Mouse (Mus musculus) layer of hippocampus, adult 2 months (tissue): ENCODE results near the gene Tor2a. TPM values are rescaled to one million over a fixed set of nuclear protein-coding genes. Genes with fewer than 3 reads are reported as not detected.

Experiments used
- DNase-seq, 2 experiments: peaks; one replicate each; pipeline ENCODE4 v3.0.0; 2022; ENCODE audit warnings: low spot score in 2 of 2
- H3K27ac ChIP-seq: fragments of 200-600 bp; 2 replicates; pipeline ENCODE4 v1.8.1; 2022
- H3K4me3 ChIP-seq: fragments of 200-600 bp; 2 replicates; pipeline ENCODE4 v1.8.1; 2022; ENCODE audit warnings: mild to moderate bottlenecking
- CTCF ChIP-seq: fragments of 200-600 bp; conservative IDR thresholded peaks from 2 replicates; pipeline ENCODE4 v1.8.1; 2022; ENCODE audit warnings: antibody characterized with exemption, mild to moderate bottlenecking, moderate library complexity
- total RNA-seq, 2 experiments: library from RNA; stranded (reverse); gene quantifications; 2 replicates each; pipeline ENCODE4 v1.2.3; 2021

Gene Tor2a
- total RNA-seq, 2 experiments from 2014 or later = 30.3 to 32.3 TPM

DNA sequence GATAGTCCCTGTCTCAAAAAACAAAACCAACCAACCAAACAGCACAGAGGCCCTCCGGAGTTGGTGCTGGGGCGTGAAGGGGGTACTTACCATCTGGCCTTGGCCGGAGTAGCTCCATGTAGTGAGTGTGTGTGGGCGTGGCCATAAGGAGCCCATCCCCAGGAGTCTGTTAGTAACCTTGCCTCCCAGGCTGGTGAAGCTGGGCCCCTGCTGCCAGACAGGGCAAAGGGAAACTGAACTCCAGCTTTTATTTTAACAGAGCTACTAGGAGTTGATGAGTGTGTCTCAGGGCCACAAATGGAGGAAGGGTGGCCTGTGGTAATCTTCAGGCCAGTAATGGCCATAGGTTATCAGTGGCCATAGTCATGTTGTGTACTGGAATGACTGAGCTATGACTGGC, 22.6 kb upstream of the Tor2a start:
- Histone ChIP-seq H3K27ac (peak overlapping the region; percentile 51; the same call in 1 of the 2 replicates), H3K4me3 (no peak overlapping the region)
- TF ChIP-seq CTCF = no peak
- DNase-seq = no peak

GRCm38 (mm10) chr2:32734933-32735332, 22.1 kb upstream of the Tor2a start:
- no peak overlapping the region for H3K4me3 ChIP-seq
- DNase-seq = no peak
- peak overlapping the region; percentile 51; the same call in 1 of the 2 replicates for H3K27ac ChIP-seq
- no peak for TF ChIP-seq CTCF

GRCm38 (mm10) chr2:32736306-32736829, 20.7 kb upstream of the Tor2a start:
- H3K4me3 ChIP-seq = no peak overlapping the region
- DNase-seq = no peak
- H3K27ac ChIP-seq = no peak overlapping the region; the same call in 1 of the 2 replicates
- no peak for TF ChIP-seq CTCF

DNA sequence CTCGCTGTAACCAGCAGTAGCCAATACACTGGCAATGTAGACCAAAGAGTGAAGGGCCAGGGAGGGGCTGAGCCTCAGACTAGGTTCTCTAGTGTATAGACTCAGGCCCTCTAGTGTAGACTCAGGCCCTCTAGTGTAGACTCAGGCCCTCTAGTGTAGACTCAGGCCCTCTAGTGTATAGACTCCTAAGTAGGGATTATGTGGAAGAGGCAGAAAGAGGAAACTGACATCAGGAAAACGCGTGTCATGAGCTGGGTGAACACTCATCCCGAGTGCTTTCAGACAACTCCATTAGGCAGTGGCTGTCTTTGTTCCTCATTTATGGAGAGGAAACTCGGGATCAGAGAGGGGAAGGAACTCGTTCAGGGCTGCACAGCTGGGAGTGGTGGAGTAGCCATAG, 20.0 kb upstream of the Tor2a start:
- H3K4me3 ChIP-seq = no peak overlapping the region
- DNase-seq = no peak
- H3K27ac ChIP-seq = no peak overlapping the region
- no peak for TF ChIP-seq CTCF

DNA sequence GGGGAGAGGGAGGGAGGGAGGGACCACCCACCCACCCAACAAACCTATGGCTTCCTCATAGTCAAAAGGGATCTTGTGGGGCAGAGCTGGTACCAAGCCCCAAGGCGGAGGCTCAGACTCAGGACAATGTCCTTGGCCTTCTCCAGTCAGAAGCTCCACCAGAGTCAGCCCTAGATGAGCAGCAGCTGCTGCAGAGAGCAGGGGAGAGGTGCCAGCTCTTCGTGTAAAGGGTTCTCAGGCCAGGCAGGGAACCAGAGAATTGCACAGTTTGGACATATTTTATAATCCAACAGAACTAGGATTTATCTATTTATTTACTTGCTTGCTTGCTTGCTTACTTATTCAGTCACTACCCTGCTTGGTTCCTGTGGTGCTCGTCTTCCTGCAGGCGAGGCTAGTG, 17.7 kb upstream of the Tor2a start:
- no peak for TF ChIP-seq CTCF
- Histone ChIP-seq H3K27ac (no peak overlapping the region), H3K4me3 (no peak overlapping the region)
- no peak for DNase-seq

DNA sequence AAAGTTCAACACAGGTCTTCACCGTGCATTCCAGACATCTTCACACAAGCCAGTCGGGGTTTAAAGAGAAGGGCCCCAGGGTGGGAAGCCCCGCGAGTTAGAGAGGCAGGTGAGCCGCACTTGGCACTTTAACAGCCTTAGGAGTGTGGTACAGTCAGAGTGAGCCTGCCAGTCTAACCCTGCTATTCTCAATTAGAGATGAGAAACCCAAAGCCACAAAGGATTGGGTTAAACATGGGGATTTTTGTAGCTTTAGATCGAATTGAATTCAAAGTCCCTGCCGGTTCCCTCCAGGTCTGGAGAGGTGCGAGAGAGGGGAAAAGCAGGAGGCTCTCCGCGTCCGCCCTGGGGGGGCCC, 16.1 kb upstream of the Tor2a start, which contains the start of gene 6330409D20Rik:
Gene 6330409D20Rik (minus strand): TSS at position 101 of the 357 bp plus-strand sequence.
- no peak for DNase-seq
- peak within 1 kb of the TSS; percentile 79 for H3K4me3 ChIP-seq
- TF ChIP-seq CTCF = no peak
- peak within 1 kb of the TSS; percentile 88 for H3K27ac ChIP-seq

DNA sequence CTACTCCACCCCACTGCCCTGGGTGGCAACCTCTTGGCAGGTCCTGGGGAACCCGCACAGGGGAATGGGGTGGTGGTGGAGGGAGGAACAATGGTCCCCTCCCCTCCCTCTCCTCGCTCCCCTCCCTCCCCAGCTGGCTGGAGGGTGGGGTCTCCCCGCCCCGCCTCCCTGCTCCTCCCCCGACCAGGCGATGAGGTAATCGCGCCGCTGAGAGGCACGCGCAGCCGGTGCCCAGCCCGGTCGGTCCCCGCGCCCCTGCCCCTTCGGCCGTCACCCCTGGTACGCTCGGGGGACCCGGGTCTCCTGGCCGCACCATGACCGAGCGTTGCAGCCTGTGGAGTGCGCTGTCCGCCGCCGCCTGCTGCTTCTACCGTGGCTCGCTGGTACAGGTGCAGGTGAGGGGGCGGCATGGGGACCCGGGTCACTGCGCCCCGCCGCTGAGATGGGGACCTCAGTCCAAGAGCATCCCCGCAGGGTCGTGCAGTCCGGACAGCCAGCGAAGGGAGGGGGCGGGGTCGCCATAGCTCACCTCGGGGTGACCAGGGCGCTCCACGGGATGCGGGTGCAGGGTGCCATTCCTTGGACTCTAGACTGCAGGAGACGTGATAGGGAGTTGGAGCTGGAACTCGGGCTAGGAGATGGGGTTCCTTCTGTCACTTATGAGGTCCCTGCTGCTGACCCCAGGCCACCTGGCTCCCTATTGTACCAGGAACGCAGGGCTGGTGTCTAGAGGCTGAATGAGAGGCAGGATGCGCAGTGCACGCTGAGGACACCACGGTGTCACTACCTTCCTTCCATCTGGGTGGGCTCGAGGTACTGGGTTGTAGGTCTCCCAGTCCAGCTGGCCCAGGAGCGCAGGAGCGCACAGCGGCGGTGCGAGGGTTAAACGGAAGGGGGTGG, 15.5 kb upstream of the Tor2a start:
- Histone ChIP-seq H3K4me3 (peak overlapping the region; percentile 79), H3K27ac (peak overlapping the region; percentile 88)
- peak; percentile 58 to 60 for DNase-seq
- no peak for TF ChIP-seq CTCF

- Histone ChIP-seq H3K4me3 (peak overlapping the region; percentile 79), H3K27ac (peak overlapping the region; percentile 88)
- TF ChIP-seq CTCF = no peak
- DNase-seq = peak; percentile 85 to 87
Observed at GRCm38 (mm10) chr2:32742173-32742531, 14.9 kb upstream of the Tor2a start.

DNA sequence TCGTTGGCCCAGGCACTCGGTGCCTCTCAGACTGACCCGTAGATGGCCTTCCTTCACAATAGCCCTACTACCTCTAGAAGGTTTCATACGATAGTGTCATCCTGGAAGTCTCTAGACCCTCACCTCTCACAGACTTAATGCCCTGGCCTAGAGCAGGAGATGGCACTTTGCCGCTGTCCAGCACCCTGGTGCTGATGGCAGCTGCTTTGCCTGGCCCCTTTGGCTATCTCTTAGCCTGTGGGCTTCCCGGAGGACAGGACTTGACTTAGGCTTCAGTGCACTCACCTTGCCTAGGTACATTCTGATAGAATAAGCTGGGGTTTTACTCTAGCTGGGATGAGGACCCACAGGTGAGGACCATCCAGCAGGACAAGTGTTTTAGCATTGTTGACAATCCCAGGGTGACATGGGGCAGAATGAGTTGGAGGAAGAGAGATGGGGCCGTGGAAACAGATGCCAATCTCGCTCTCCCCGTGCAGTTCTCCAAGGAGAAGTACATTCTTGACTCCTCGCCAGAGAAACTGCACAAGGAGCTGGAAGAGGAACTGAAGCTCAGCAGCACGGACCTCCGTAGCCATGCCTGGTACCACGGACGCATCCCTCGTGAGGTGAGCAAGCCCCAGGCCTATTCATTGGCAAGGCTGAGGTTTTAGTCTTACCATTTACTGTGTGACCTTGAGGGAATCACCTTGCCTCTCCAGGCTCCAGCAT, 12.6 kb upstream of the Tor2a start:
- TF ChIP-seq CTCF = no peak
- DNase-seq = no peak
- Histone ChIP-seq H3K27ac (no peak overlapping the region), H3K4me3 (no peak overlapping the region)

GRCm38 (mm10) chr2:32749082-32749481, 8.0 kb upstream of the Tor2a start:
- DNase-seq = no peak
- no peak for TF ChIP-seq CTCF
- Histone ChIP-seq H3K4me3 (no peak overlapping the region), H3K27ac (no peak overlapping the region)

DNA sequence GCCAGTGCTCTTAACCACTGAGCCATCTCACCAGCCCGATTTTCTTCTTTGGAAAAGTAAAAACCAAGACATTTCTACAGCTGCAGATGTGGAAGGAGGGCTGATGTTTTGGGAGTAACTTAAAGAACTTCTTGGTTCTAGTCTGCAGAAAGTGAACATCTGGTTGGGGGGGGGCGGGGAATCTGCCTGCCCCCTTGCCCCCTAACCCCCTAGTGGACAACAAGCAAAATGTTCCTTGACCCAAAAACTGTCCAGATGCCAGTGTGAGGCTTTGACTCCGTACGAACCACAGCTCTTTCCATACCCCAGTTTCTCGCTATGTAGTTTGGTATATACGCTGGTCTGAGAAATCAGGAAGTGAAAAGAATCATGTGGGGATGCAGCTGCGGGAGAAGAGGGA, 6.8 kb upstream of the Tor2a start:
- DNase-seq = no peak
- H3K27ac ChIP-seq = no peak overlapping the region
- H3K4me3 ChIP-seq = no peak overlapping the region
- TF ChIP-seq CTCF = peak; percentile 41

- no peak overlapping the region for H3K27ac ChIP-seq
- TF ChIP-seq CTCF = no peak
- peak overlapping the region; percentile 13; the same call in 1 of the 2 replicates for H3K4me3 ChIP-seq
- DNase-seq = no peak
Observed at GRCm38 (mm10) chr2:32750887-32751664, 6.0 kb upstream of the Tor2a start.

DNA sequence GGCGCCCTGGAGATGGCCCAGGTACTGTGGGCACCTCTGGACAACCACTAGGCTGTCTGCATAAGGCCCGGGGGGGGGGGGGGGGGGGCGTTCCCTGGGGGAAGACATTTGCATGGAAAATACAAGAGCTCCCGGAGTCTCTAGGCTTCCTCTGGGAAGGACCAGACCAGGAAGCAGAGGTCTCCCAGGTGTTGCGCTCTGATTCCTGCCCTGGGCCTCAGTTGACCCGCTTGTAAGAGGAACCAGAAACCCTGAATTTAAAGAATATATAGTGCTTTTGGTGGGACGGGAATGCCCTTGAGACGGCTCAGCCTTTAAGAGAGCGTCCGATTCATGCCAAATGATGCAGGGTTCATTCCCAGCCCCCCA, 5.4 kb upstream of the Tor2a start:
- no peak for TF ChIP-seq CTCF
- no peak overlapping the region for H3K4me3 ChIP-seq
- H3K27ac ChIP-seq = no peak overlapping the region
- DNase-seq = no peak
